Mouse (Mus musculus) T-helper 1 cell (primary cell): ENCODE results near the gene Scn3b.

ENCODE experiments used
- in situ Hi-C: fragments of 300-600 bp; cut with MboI, MseI; formaldehyde crosslinking; loops from one replicate; pipeline ENCODE4 v1.15.1; 2025; ENCODE audit warnings: high pct_unique_total_duplicates

The Scn3b gene

GRCm38 (mm10) chr9:40268040-40268747, 823 bp upstream of the Scn3b start:
- in situ Hi-C loops, result no loop called here

GRCm38 (mm10) chr9:40268748-40269102, 292 bp upstream of the Scn3b start:
- in situ Hi-C loops, result no loop called here

DNA sequence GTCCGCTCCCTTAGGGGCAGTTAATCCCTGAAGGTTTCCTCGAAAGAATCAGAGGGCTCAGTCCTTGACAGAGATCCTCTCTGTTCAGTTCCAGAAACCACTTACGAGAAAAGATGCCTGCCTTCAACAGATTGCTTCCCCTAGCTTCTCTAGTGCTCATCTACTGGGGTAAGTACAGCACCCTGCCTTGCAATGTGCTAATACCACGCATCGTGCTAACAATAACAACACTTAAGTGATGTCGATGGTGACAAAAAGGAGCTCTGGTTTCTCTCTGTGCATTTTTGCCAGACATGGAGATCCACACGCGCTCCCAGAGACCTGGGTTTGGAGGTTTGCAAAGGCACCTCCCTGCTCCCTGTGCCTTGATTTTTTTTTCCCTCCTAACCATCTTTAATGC, 863 bp downstream of the Scn3b start:
- in situ Hi-C loops, result no loop called here

DNA sequence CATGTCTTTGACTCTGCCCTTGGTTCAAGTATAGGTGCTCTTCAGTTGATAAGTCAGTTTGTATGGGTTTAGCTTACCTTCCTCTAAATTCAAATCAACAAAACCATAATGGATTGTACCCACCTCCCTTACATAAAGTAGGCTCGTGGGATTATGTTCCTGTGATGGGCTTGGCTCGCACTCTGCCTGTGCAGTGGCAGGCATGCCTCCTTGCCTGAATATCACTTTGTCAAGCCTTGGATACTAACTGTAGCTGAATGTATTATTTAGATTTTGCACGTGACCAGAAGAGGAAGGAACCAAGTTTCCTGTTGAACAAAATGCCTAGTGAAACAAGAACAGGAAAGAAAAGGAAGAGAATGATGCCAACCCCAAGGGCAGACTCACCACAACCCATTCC, 2.1 kb downstream of the Scn3b start:
- in situ Hi-C loops, result no loop called here

DNA sequence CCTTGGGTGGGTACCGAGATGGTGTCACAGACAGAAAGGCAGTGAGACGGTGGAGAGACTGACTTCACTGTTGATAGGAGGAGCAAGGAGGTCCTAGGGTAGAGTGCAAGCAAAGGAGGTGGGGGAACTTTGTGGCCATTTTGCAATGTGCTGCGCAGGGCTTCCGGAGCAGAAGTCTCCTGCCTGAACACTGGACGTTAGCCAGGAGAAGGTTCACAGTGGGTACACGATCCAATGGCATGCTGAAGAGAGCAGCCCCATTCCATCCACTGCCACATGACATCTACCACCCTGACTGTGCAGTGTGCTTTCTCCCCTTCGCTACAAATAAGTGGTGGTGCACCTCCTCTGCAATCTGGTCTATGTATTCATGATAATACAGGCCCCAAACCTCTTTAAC, 3.8 kb downstream of the Scn3b start:
- in situ Hi-C loops, result no loop called here

GRCm38 (mm10) chr9:40275904-40276303, 6.9 kb downstream of the Scn3b start:
- in situ Hi-C loops, result no loop called here

DNA sequence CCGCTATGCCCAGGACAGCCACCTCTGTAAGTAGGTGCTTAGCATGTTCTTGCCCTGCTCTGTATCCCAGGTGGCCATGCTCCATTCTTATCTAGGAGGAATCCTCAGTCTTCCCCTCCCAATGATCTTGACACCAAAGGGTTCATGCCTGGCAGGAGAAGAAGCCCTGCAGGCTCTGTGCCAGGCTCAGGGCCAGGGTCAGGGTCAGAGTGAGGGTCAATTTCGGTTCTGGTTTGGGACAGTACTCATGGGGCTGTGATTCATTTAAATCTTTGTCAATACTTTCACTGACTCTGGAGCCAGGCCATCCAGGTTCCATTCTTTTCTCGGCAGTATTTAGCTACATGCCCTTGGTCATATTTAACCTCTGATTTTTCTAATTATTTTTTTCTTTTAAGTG, 8.7 kb downstream of the Scn3b start:
- in situ Hi-C loops, result no loop called here

- in situ Hi-C loops, result no loop called here
These were observed 10.4 kb downstream of the Scn3b start for GRCm38 (mm10) chr9:40279438-40279837.

DNA sequence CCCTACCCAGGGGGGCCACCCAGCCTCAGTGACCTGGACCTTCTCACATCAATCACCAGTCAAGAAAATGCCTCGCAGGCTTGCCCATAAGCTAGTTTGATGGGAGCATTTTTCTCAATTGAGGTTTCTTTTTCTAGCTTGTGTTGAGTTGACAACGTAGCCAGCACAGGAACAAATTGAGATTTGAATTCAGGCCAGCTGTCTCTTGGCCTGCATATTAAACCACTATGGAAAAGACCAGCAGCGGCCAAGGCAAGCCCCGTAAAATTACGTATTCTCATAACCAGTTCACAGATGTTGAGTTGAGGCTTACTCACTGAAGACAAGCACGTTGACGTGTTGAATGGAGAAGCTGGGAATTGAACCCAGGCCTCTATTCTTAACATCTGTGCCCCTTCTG, 14.0 kb downstream of the Scn3b start:
- in situ Hi-C loops, result no loop called here

GRCm38 (mm10) chr9:40292475-40292874, 23.5 kb downstream of the Scn3b start:
- in situ Hi-C loops, result no loop called here

DNA sequence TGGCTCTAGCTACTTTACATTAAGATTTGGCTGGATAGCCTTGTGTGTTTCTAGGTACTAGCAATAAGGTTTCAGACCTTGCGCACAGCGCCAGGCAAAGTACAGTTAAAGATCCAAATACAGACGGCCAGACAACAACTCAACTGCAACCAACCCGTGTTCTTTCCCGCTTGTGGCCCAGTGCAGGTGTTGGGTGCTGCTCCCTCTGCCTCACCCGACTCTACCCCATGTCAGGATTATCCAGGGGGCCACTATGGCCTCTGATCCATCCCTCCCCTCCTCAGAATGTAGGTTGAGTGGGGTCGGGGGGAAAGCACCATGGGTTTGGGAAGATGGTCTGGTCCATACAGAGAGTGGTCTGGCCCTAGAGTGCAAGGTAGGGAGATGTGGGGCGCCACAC, 24.3 kb downstream of the Scn3b start:
- in situ Hi-C loops, result no loop called here

DNA sequence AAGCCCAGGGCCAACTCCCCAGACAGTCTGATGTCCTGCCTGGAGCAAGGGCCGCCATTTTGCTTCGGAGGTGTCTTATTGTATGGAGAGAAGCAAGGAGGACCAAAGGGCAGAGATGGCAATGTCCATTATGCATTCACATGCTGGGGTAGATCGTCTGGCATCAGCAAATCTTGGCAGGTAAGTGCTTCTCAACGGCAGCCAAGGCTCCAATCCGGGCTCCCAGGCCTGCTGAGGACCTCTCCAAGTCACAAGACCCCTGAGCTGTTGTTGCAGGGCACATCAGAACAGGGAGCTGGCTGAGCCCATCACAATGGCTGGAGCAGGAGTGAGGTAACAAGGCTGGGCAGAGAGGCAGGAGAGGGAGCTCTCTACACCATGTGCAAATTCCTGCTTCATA, 24.7 kb downstream of the Scn3b start:
- in situ Hi-C loops, result no loop called here

DNA sequence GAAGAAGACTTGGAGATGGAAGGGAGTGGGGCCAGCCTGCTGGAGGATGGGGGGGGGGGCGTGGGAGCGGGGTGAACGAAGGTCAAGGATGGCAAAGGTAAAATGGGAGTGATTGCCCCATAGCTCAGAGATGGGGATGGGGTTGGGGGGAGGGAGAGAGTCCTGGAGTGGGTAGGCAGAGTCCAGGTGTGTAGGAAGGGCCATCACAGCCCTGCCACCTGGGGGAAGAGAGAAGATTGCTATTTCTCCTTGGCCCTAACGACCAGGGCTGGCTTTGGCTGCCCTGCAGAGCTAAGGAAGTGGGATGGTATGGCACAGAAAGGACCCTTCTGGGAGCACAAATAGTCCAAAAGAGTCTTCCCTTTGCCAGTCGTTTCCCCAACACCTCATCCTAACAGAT, 25.2 kb downstream of the Scn3b start:
- in situ Hi-C loops, result no loop called here

- in situ Hi-C loops, result loop anchor here (5.0 kb wide), 1 partner anchor 73 kb away; no protein-coding TSS in a partner anchor
These were observed 25.8 kb downstream of the Scn3b start for GRCm38 (mm10) chr9:40294866-40295265.

DNA sequence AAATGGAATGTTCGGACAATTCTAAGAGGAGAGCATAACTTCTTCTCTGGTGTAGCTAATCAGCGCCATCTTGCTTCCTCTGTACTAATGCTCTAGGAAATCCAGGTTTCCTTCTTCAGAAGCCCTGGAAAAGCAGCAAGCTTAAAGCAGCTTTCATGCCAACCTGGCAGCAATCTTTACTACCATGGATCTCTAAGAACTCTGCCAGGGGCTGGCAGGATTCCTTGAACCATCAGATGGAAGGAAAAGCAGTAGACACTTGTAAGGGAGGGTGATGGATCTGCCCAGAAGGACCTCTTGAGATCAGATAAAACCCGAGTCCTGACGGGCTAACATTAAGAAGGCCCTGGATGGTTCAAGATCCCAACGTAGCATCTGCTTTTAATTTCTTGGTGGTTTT, 27.2 kb downstream of the Scn3b start:
- in situ Hi-C loops, result loop anchor here (5.0 kb wide), 1 partner anchor 74 kb away; no protein-coding TSS in a partner anchor

GRCm38 (mm10) chr9:40297969-40298368, 29.0 kb downstream of the Scn3b start:
- in situ Hi-C loops, result loop anchor here (5.0 kb wide), 1 partner anchor 76 kb away; no protein-coding TSS in a partner anchor

- in situ Hi-C loops, result loop anchor here (5.0 kb wide), 1 partner anchor 77 kb away; no protein-coding TSS in a partner anchor
These were observed 30.3 kb downstream of the Scn3b start for GRCm38 (mm10) chr9:40299323-40299722.

GRCm38 (mm10) chr9:40300018-40300989, 31.3 kb downstream of the Scn3b start:
- in situ Hi-C loops, result no loop called here

- in situ Hi-C loops, result no loop called here
These were observed 32.5 kb downstream of the Scn3b start for GRCm38 (mm10) chr9:40301475-40301874.

DNA sequence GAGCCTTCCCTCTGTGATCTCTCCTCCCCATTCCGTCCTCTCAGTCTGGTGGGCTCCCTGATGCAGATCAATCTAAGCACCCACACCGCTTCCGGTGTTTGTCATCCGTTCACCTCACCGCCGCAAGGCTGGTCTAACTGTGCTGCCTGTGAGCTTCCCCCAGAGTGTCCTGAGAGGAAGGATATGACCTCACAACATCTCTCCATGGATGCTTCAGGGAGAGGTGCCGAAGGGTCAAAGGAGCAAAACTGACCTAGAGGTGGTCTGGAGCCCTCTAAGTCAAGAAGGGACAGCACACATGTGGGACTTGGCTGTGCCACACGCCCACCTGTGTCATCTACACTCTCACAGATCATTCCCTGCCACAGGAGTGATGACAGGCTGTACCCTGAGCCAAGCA, 33.4 kb downstream of the Scn3b start:
- in situ Hi-C loops, result no loop called here

GRCm38 (mm10) chr9:40304243-40304642, 35.2 kb downstream of the Scn3b start:
- in situ Hi-C loops, result no loop called here

- in situ Hi-C loops, result no loop called here
These were observed 38.3 kb downstream of the Scn3b start for GRCm38 (mm10) chr9:40307311-40307710.

GRCm38 (mm10) chr9:40309876-40310275, 40.9 kb downstream of the Scn3b start:
- in situ Hi-C loops, result no loop called here
